Mouse (Mus musculus) cortical plate, adult 2 months (tissue): ENCODE data around the gene Ezh1.

Experiments used
- CTCF ChIP-seq: fragments of 200-500 bp; IDR thresholded peaks from 2 replicates; pipeline ENCODE4 v1.5.1; 2011; ENCODE audit warnings: mild to moderate bottlenecking, control low read depth, low read length; ENCODE audit not compliant: insufficient read depth; ENCODE audit errors: extremely low read depth
- POLR2A ChIP-seq: fragments of 200-500 bp; IDR thresholded peaks from 2 replicates; pipeline ENCODE4 v1.6.1; 2011; ENCODE audit warnings: mild to moderate bottlenecking, low read length, control low read depth; ENCODE audit not compliant: insufficient read depth; ENCODE audit errors: extremely low read depth

GRCm38 (mm10) chr11:101259261-101259712, 33.0 kb upstream of the Ezh1 start:
- TF ChIP-seq CTCF (no peak), POLR2A (no peak)
